Mouse (Mus musculus) lung, adult 2 months (tissue): Measurements from ENCODE around the gene Gpa33.
A peak's percentile ranks its signal among the peaks of the same experiment; 100 is the strongest.

Source experiments
- CTCF ChIP-seq: fragments of 200-500 bp; IDR thresholded peaks from 2 replicates; pipeline ENCODE4 v1.5.1; 2011; ENCODE audit warnings: mild to moderate bottlenecking, low read length, control low read depth; ENCODE audit not compliant: insufficient read depth
- POLR2A ChIP-seq: fragments of 200-500 bp; IDR thresholded peaks from 2 replicates; pipeline ENCODE4 v1.6.1; 2011; ENCODE audit warnings: low read depth, mild to moderate bottlenecking, control low read depth, low read length, borderline replicate concordance; ENCODE audit errors: extremely low read depth

DNA sequence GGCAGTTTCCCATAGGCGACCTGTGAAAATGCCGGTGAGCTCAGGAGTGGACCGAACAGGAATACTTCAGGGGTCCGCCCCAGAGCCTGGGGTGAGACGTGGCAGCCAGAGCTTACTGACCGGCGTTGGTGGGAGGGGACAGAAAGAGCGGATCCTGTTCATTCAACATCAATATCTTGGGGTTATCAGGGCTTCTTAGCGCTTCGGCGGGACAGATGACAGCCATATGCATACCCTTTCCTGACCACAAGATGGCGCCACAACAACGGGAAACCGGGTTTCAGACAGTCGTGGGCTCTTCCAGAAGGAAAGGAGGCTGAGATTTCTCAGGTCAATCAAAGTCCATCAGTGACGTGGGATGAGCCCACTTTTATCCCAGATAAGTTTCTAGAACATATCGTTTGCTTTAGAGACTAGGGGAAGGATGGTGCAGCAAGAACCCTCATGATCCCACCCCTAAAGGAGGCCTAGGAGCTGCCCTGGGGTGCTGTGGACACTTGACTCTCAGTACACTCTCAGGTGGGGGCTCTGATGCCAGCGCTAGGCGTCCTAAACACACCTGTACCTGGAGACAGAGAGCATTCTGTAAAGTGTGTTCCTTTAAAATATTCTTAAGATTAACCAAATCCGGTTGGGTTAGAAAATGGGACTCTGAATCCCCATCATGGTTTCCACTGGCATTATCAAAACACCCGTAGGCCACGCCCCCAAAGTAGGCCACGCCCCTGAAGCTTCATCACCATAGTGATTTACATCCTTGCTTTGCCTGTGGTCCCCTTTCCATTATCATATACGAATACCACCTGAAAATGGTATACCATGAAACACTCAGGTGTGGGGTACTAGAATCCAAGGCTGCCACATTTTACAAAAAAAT, 30.8 kb downstream of the Gpa33 start:
- TF ChIP-seq CTCF, result peak; percentile 87
- TF ChIP-seq POLR2A, result no peak
